Mouse (Mus musculus) activated CD4-positive, CD25-positive, alpha-beta regulatory T cell (primary cell): ENCODE results near the gene Lrp2. TPM values are rescaled to one million over a fixed set of nuclear protein-coding genes. Genes with fewer than 3 reads are reported as not detected.

Source experiments
- polyA plus RNA-seq, 2 experiments: library from polyadenylated mRNA; unstranded; fragments of 100-300 nt; shearing (Covaris generic); gene quantifications; one replicate each; pipeline ENCODE4 v1.2.1; 2017

Gene Lrp2
- polyA plus RNA-seq, result under 1 TPM in 1 of 2 experiments, not detected in 1; 0.17 TPM

DNA sequence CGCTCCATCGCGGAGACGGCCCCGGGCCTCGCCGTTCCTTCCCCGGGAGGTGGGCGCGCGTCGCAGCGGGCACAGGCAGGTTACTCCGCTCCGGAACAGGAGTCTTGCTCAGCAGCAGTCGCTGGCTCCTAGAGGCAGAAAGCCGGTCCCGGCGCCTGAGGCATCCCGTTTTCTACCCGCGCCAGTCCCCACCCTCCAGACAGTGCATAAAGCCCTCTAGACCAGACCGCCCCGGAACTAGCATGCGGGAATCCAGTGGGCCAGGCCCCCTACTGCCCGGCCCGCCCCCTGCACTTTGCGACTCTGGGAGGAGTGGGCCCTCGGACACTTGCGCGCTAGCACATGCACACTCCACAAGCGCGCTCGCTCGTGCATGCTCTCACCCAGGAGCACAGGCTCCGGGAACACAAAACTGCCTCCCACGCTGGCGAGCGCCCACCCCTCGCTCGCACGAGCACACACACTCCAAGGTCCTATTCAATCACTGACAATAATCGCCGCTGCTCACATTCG is at the start of gene Lrp2:
Gene Lrp2, minus strand, starts transcription at position 180 of the 513 bp plus-strand sequence.

DNA sequence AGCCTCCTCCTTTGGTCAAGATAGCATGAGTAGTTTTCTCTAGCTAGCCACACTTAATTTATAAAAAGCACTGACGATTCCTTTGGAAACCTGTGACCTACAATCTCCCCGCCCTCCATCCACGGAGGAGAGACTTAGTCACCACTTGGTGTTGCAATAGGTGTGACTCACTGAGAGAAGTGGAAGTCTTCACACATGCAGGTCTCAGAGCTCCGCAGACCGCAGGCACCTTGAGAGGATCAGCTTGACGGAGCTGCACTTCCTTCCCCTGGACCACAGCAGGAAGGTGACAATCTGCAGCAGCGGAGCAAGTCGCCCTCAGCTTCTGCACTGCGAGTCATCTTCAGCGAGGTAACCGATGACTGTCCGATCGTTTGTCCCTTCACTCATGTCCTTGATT is 205.6 kb downstream of the Lrp2 start, which contains the start of gene Dhrs9:
Gene Dhrs9, plus strand, starts transcription at position 165 of the 400 bp plus-strand sequence.

Other genes starting within 250 kb of the Lrp2 start
- gene Abcb11, start 243.4 kb downstream of the Lrp2 start, polyA plus RNA-seq, result under 1 TPM; 0.18 to 0.27 TPM
- gene Dhrs9, start 205.6 kb downstream of the Lrp2 start, polyA plus RNA-seq, result under 1 TPM in 1 of 2 experiments, not detected in 1; 0.06 TPM
- under 1 TPM in 1 of 2 experiments, not detected in 1; 0.50 TPM for gene Bbs5, start 61.1 kb upstream of the Lrp2 start, polyA plus RNA-seq
- not detected for gene Klhl41, start 84.1 kb upstream of the Lrp2 start, polyA plus RNA-seq
- gene Fastkd1, start 127.5 kb upstream of the Lrp2 start, polyA plus RNA-seq, result 10 to 100 TPM in 1 of 2 experiments, 1 to 10 TPM in 1; 6.5 to 11.7 TPM
- 100 to 1,000 TPM; 173 to 213 TPM for gene Ppig, start 136.5 kb upstream of the Lrp2 start, polyA plus RNA-seq
- 1 to 10 TPM; 2.0 to 3.7 TPM for gene Ccdc173, start 203.5 kb upstream of the Lrp2 start, polyA plus RNA-seq
- 10 to 100 TPM; 31.2 to 37.8 TPM for gene Phospho2, start 203.6 kb upstream of the Lrp2 start, polyA plus RNA-seq
- under 1 TPM in 1 of 2 experiments, not detected in 1; 0.27 TPM for gene Klhl23, start 235.9 kb upstream of the Lrp2 start, polyA plus RNA-seq